ENCODE assay signal across 15 mouse cellular contexts in genomic region chr1:164279332-164279731, GRCm38 (mm10).
"Had no signal": no experiment of that assay in that cellular context is flagged by ENCODE, and none has a peak within 500 bp of the region (broad histone marks: within the 10 kb centered on the region; RNA-seq: fewer than 3 reads in every experiment).

No protein-coding gene starts in this region.

- H3K27me3 ChIP-seq: limb, embryonic 13.5 days; midbrain, embryonic 15.5 days; neural tube, embryonic 13.5 days; stomach, embryonic 15.5 days had no signal

- ATAC-seq: midbrain, embryonic 15.5 days had no signal

- H3K36me3 ChIP-seq: limb, embryonic 13.5 days; midbrain, embryonic 15.5 days; stomach, embryonic 15.5 days had no signal

- H3K4me3 ChIP-seq: layer of hippocampus, adult 2 months; limb, embryonic 13.5 days; midbrain, embryonic 10.5 days; midbrain, embryonic 15.5 days; neural tube, embryonic 13.5 days; stomach, embryonic 15.5 days had no signal

- H3K4me1 ChIP-seq: midbrain, embryonic 15.5 days; stomach, embryonic 15.5 days had no signal

- H3K27ac ChIP-seq: layer of hippocampus, adult 2 months; limb, embryonic 13.5 days; liver, embryonic 14.5 days; midbrain, embryonic 10.5 days; midbrain, embryonic 15.5 days; neural tube, embryonic 13.5 days; stomach, embryonic 15.5 days had no signal

- H3K9me3 ChIP-seq: limb, embryonic 13.5 days; midbrain, embryonic 10.5 days; midbrain, embryonic 15.5 days; neural tube, embryonic 13.5 days; stomach, embryonic 15.5 days had no signal

- H3K9ac ChIP-seq: limb, embryonic 13.5 days; liver, embryonic 14.5 days; midbrain, embryonic 15.5 days; neural tube, embryonic 13.5 days; stomach, embryonic 15.5 days had no signal

- DNase-seq: kidney, adult 11 months; kidney, adult 9 months; kidney, postnatal 10 days; kidney, postnatal 4 days; left cerebral cortex, postnatal 4 days; lung, adult 18-20 months; lung, postnatal 4 days; right cerebral cortex, postnatal 14 days had no signal

- H3K4me2 ChIP-seq: limb, embryonic 13.5 days; midbrain, embryonic 15.5 days; neural tube, embryonic 13.5 days; stomach, embryonic 15.5 days had no signal
